Comparison of ENCODE assay signal across 21 mouse cellular contexts in genomic region chr10:17629709-17630108, GRCm38 (mm10).
A peak's percentile ranks its signal among the peaks of the same experiment; 100 is the strongest.
DNase-seq lines count a peak whose midpoint lies in the region; ATAC-seq and TF ChIP-seq lines count a peak whose summit lies in the region.
"Had no signal": no experiment of that assay in that cellular context is flagged by ENCODE, and none has a peak within 500 bp of the region (broad histone marks: within the 10 kb centered on the region; RNA-seq: fewer than 3 reads in every experiment).

No protein-coding gene starts in this region.

- no peak for TF ChIP-seq CTCF in lung, embryonic 14.5 days (IDR thresholded peaks at IDR 0.05; ENCODE audit: low read depth)

- no peak overlapping the region for H3K4me2 ChIP-seq in lung, embryonic 14.5 days
- no peak overlapping the region for H3K4me2 ChIP-seq in midbrain, embryonic 14.5 days (ENCODE audit: low read length)
- H3K4me2 ChIP-seq: liver, embryonic 11.5 days had no signal

- no peaks in the 10 kb centered on the region for H3K27me3 ChIP-seq in lung, embryonic 14.5 days (ENCODE audit: insufficient read depth, low read length)
- H3K27me3 ChIP-seq in midbrain, embryonic 14.5 days (ENCODE audit: control insufficient read depth, insufficient read depth, low read length), result no peaks in the 10 kb centered on the region
- H3K27me3 ChIP-seq in limb, embryonic 10.5 days (ENCODE audit: low read depth, poor library complexity, severe bottlenecking), result no peaks in the 10 kb centered on the region
- H3K27me3 ChIP-seq: Patski had no signal

- H3K36me3 ChIP-seq in lung, embryonic 14.5 days (ENCODE audit: insufficient read depth), result no peaks in the 10 kb centered on the region
- H3K36me3 ChIP-seq in midbrain, embryonic 14.5 days (ENCODE audit: control insufficient read depth, insufficient read depth, low read length), result no peaks in the 10 kb centered on the region
- no peaks in the 10 kb centered on the region for H3K36me3 ChIP-seq in limb, embryonic 10.5 days
- H3K36me3 ChIP-seq: midbrain, embryonic 10.5 days had no signal

- H3K9me3 ChIP-seq in lung, embryonic 14.5 days (ENCODE audit: low read depth, low read length), result no peaks in the 10 kb centered on the region
- H3K9me3 ChIP-seq in midbrain, embryonic 14.5 days (ENCODE audit: control insufficient read depth, low read length), result no peaks in the 10 kb centered on the region
- H3K9me3 ChIP-seq in limb, embryonic 10.5 days (replicated peaks), result no peaks in the 10 kb centered on the region
- H3K9me3 ChIP-seq: midbrain, embryonic 10.5 days had no signal

- peaks cover 11% of the 10 kb centered on the region; the same call in 1 of the 2 replicates for H3K4me1 ChIP-seq in lung, embryonic 14.5 days (ENCODE audit: insufficient read depth)
- H3K4me1 ChIP-seq in midbrain, embryonic 14.5 days (ENCODE audit: control insufficient read depth, insufficient read depth, low read length), result peaks cover 16% of the 10 kb centered on the region
- peaks cover 12% of the 10 kb centered on the region for H3K4me1 ChIP-seq in limb, embryonic 10.5 days

- ATAC-seq in lung, embryonic 14.5 days (ENCODE audit: insufficient read depth), result no peak
- peak; percentile 95 for ATAC-seq in granulocyte monocyte progenitor cell, adult 5-6 weeks (replicated peaks; ENCODE audit: poor library complexity, severe bottlenecking)
- ATAC-seq in monocyte, adult 5-6 weeks (replicated peaks; ENCODE audit: insufficient number of reproducible peaks, low FRiP score, low TSS enrichment, poor library complexity, severe bottlenecking), result 0 out of 2 replicates have a peak, but pooled peaks have one; percentile 27
- no peak for ATAC-seq in midbrain, embryonic 14.5 days (ENCODE audit: low FRiP score, low TSS enrichment)
- ATAC-seq: Patski had no signal

- H3K9ac ChIP-seq in lung, embryonic 14.5 days, result no peak overlapping the region
- H3K9ac ChIP-seq in midbrain, embryonic 14.5 days (replicated peaks; ENCODE audit: low read length), result no peak overlapping the region

- no peak overlapping the region for H3K27ac ChIP-seq in lung, embryonic 14.5 days (ENCODE audit: low read depth)
- H3K27ac ChIP-seq in midbrain, embryonic 14.5 days (replicated peaks; ENCODE audit: low read depth, low read length), result no peak overlapping the region
- no peak overlapping the region for H3K27ac ChIP-seq in limb, embryonic 10.5 days
- H3K27ac ChIP-seq: gastrocnemius, adult 2 months; midbrain, embryonic 10.5 days had no signal

- peak; percentile 27 for DNase-seq in lung, embryonic 14.5 days
- no peak for DNase-seq in lung, postnatal 14 days
- peak; percentile 19 for DNase-seq in CD4-positive, CD25-positive, alpha-beta regulatory T cell, adult 2 months (ENCODE audit: low read depth, low spot score)
- DNase-seq in midbrain, embryonic 14.5 days, result no peak
- DNase-seq in limb, embryonic 10.5 days (ENCODE audit: low spot score), result no peak
- no peak for DNase-seq in heart, adult 11 months
- DNase-seq: adrenal gland, postnatal 25 days; B cell, adult 2 months; cerebellum, adult 11-12 months; cerebellum, postnatal 25 days; gastrocnemius, adult 2 months; heart, postnatal 36 days; kidney, adult 8-10 months; kidney, postnatal 25 days; lung, adult 2 months; right cerebral cortex, postnatal 14 days had no signal

- no peak overlapping the region for H3K4me3 ChIP-seq in lung, embryonic 14.5 days (ENCODE audit: low read depth, low read length)
- H3K4me3 ChIP-seq in midbrain, embryonic 14.5 days (replicated peaks; ENCODE audit: low read depth, low read length), result no peak overlapping the region
- H3K4me3 ChIP-seq in limb, embryonic 10.5 days, result no peak overlapping the region
- H3K4me3 ChIP-seq: gastrocnemius, adult 2 months; midbrain, embryonic 10.5 days had no signal

- WGBS in lung, embryonic 14.5 days, result 63% methylated on average over 3 of the region's 3 CpGs
- WGBS in midbrain, embryonic 14.5 days, result 68% methylated on average over 3 of the region's 3 CpGs
- WGBS in limb, embryonic 10.5 days, result 75% methylated on average over 3 of the region's 3 CpGs

Comparison
In these comparisons a context has a peak if more than half of its experiments do, and no peak if none do; other contexts are left out.
1. DNase-seq: peak in lung, embryonic 14.5 days (single experiment) and CD4-positive, CD25-positive, alpha-beta regulatory T cell, adult 2 months (single experiment); none in lung, postnatal 14 days (single experiment), midbrain, embryonic 14.5 days (single experiment), limb, embryonic 10.5 days (single experiment) and heart, adult 11 months (single experiment).
2. ATAC-seq: peak in granulocyte monocyte progenitor cell, adult 5-6 weeks (single experiment) and monocyte, adult 5-6 weeks (single experiment); none in lung, embryonic 14.5 days (single experiment) and midbrain, embryonic 14.5 days (single experiment).